Mouse (Mus musculus): ENCODE measurements around the gene Oscp1.

The Oscp1 gene

GRCm38 (mm10) chr4:126058134-126058996 is at the start of gene Oscp1:
Gene Oscp1 (plus strand): TSS chr4:126058565.
- DNase-seq (ENCODE audit: low read depth), result peak; percentile 91

- DNase-seq (ENCODE audit: low read depth), result no peak
These were observed 40.6 kb upstream of the Oscp1 start for GRCm38 (mm10) chr4:126017676-126018332.

GRCm38 (mm10) chr4:126018966-126019538 is 39.3 kb upstream of the Oscp1 start:
- no peak for DNase-seq (ENCODE audit: low read depth)

GRCm38 (mm10) chr4:126024303-126024900 is 34.0 kb upstream of the Oscp1 start, which contains the start of gene Csf3r:
Gene Csf3r (plus strand): TSS chr4:126024550.
- no peak for DNase-seq (ENCODE audit: low read depth)

- DNase-seq (ENCODE audit: low read depth), result no peak
These were observed 32.6 kb upstream of the Oscp1 start for GRCm38 (mm10) chr4:126025801-126026200.

- DNase-seq (ENCODE audit: low read depth), result peak; percentile 6
These were observed 30.4 kb upstream of the Oscp1 start for GRCm38 (mm10) chr4:126027980-126028379.

GRCm38 (mm10) chr4:126029042-126029441 is 29.3 kb upstream of the Oscp1 start:
- no peak for DNase-seq (ENCODE audit: low read depth)

- DNase-seq (ENCODE audit: low read depth), result no peak
These were observed 27.7 kb upstream of the Oscp1 start for GRCm38 (mm10) chr4:126030705-126031104.

- DNase-seq (ENCODE audit: low read depth), result no peak
These were observed 23.0 kb upstream of the Oscp1 start for GRCm38 (mm10) chr4:126035413-126035812.

GRCm38 (mm10) chr4:126046851-126047585 is 11.3 kb upstream of the Oscp1 start, which contains the start of gene Mrps15:
Gene Mrps15 (plus strand): TSS chr4:126046925.
- DNase-seq (ENCODE audit: low read depth), result peak; percentile 85

- no peak for DNase-seq (ENCODE audit: low read depth)
These were observed 6.7 kb upstream of the Oscp1 start for GRCm38 (mm10) chr4:126051617-126052016.

GRCm38 (mm10) chr4:126057207-126058133 is 895 bp upstream of the Oscp1 start:
- DNase-seq (ENCODE audit: low read depth), result peak; percentile 28

- no peak for DNase-seq (ENCODE audit: low read depth)
These were observed 615 bp downstream of the Oscp1 start for GRCm38 (mm10) chr4:126058997-126059362.

- DNase-seq (ENCODE audit: low read depth), result peak; percentile 29
These were observed 4.5 kb downstream of the Oscp1 start for GRCm38 (mm10) chr4:126062856-126063255.

- DNase-seq (ENCODE audit: low read depth), result no peak
These were observed 6.9 kb downstream of the Oscp1 start for GRCm38 (mm10) chr4:126065241-126065640.

GRCm38 (mm10) chr4:126067401-126068077 is 9.2 kb downstream of the Oscp1 start:
- DNase-seq (ENCODE audit: low read depth), result no peak

GRCm38 (mm10) chr4:126068842-126069241 is 10.5 kb downstream of the Oscp1 start:
- no peak for DNase-seq (ENCODE audit: low read depth)

- DNase-seq (ENCODE audit: low read depth), result no peak
These were observed 19.5 kb downstream of the Oscp1 start for GRCm38 (mm10) chr4:126077833-126078232.

- DNase-seq (ENCODE audit: low read depth), result no peak
These were observed 20.9 kb downstream of the Oscp1 start for GRCm38 (mm10) chr4:126079266-126079665.

GRCm38 (mm10) chr4:126081601-126082000 is 23.2 kb downstream of the Oscp1 start:
- DNase-seq (ENCODE audit: low read depth), result no peak

Measured in c-Kit-positive CD71-positive TER-119-negative erythroid progenitor cells, embryonic 14.5 days (primary cell).